Mouse (Mus musculus): ENCODE results near the gene Ppp3ca. TPM values are rescaled to one million over a fixed set of nuclear protein-coding genes. Genes with fewer than 3 reads are reported as not detected.

Gene Ppp3ca
- 145 and 148 TPM in 2 replicates for polyA plus RNA-seq (2015; fragmentation: Nextera tagmentation; extraction: Ambion mirVana)

GRCm38 (mm10) chr3:136670110-136670359 lies at the start of gene Ppp3ca:
TSS of gene Ppp3ca (plus strand) at chr3:136670124.
- H3K9me3 ChIP-seq = no peaks in the 10 kb centered on the region
- no peaks in the 10 kb centered on the region for H3K36me3 ChIP-seq (replicated peaks)
- peak within 1 kb of the TSS; percentile 53 for H3K4me2 ChIP-seq
- 0% methylated on average over 34 of the region's 43 CpGs for WGBS
- H3K4me3 ChIP-seq = peak within 1 kb of the TSS; percentile 75
- no peaks in the 10 kb centered on the region for H3K27me3 ChIP-seq (replicated peaks)
- peaks cover 26% of the 10 kb centered on the region for H3K4me1 ChIP-seq
- H3K9ac ChIP-seq = peak within 1 kb of the TSS; percentile 70
- peak; percentile 61; the same call in 1 of the 2 replicates for ATAC-seq (replicated peaks)
- H3K27ac ChIP-seq = peak within 1 kb of the TSS; percentile 97

DNA sequence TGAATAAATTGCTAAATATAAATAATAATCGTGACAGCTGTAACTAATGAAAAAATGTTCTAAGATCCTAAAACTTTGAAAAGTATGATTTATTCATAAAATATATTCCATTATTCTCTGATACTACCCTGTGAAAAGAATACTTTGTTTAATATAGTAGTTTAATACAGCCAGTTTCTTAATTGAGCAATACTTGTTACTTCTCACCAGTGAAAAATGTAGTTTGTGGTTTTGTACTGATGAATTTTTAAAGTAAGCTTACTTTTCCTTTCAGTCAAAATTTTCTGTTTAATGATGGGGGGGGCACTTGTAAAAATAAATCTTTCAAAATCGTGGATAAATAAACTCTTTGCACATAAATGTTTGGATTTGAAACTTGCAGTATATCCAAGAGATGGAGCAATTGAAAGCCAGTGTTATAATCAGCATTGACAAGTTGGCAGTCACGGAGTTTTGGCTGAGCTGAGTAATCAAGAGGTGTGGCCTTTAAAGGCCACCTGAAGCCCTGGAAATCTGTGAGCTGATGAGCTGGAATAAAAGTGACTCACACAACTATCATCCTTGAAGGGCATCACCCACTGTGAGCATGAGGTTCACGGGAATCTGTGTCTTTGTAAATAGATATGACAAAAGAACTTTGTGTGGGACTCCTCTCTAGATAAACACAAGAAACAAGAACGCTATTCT lies 29.2 kb upstream of the Ppp3ca start:
- Histone ChIP-seq H3K9ac (no peak overlapping the region), H3K4me2 (no peak overlapping the region), H3K9me3 (no peaks in the 10 kb centered on the region), H3K27me3 (replicated peaks) (no peaks in the 10 kb centered on the region), H3K4me1 (no peaks in the 10 kb centered on the region), H3K4me3 (no peak overlapping the region), H3K27ac (no peak overlapping the region), H3K36me3 (replicated peaks) (no peaks in the 10 kb centered on the region)
- ATAC-seq (replicated peaks) = no peak
- WGBS = 74% methylated on average over 5 of the region's 5 CpGs

DNA sequence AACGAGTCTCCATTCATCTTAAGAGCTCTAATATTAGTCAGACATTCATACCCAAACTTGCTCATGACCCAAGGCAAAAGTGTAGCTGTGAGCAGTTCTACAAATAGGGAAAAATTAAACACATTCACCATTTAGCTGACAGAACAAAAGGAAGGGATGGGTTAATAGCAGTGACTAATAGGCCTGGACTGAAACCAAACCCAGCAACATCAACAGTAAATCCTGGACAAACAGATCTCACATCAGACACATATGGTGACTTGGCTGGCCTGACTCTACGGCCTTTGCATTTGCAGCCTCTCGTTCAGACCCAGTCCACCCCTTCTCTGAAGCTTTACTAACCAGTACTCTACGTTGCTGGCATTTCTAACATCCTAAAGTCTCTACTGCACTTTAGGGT lies 19.0 kb upstream of the Ppp3ca start:
- 69% methylated on average over 4 of the region's 4 CpGs for WGBS
- ATAC-seq (replicated peaks) = no peak

DNA sequence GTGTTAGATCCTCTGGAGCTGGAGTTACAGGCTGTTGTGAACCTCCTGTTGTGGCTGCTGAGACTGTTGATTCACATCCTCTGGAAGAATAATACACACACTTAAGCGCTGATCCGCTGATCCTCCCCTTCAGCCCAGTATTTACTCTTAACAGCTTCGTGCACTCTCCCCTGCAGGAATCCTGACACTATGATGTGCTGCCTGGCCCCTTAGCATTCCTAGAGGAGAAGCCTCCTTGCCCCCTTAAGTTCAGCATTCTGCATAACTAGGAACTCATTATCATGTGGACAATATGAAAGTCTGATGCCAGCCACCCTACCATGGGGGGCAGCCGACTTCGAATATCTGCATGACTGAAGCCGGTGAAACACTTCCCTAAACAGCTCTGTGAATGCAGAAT lies 18.4 kb upstream of the Ppp3ca start:
- Histone ChIP-seq H3K4me2 (no peak overlapping the region), H3K4me3 (no peak overlapping the region), H3K27ac (no peak overlapping the region), H3K9ac (no peak overlapping the region), H3K36me3 (replicated peaks) (no peaks in the 10 kb centered on the region), H3K9me3 (no peaks in the 10 kb centered on the region), H3K4me1 (no peaks in the 10 kb centered on the region), H3K27me3 (replicated peaks) (no peaks in the 10 kb centered on the region)
- ATAC-seq (replicated peaks) = 0 out of 2 replicates have a peak, but pooled peaks have one; percentile 27
- 10% methylated on average over 6 of the region's 6 CpGs for WGBS

More for the DNA sequence above, 19.0 kb upstream of the Ppp3ca start:
- Histone ChIP-seq H3K9me3 (no peaks in the 10 kb centered on the region), H3K4me1 (no peaks in the 10 kb centered on the region), H3K9ac (no peak overlapping the region), H3K27me3 (replicated peaks) (no peaks in the 10 kb centered on the region), H3K4me2 (no peak overlapping the region), H3K27ac (no peak overlapping the region), H3K36me3 (replicated peaks) (no peaks in the 10 kb centered on the region), H3K4me3 (no peak overlapping the region)

DNA sequence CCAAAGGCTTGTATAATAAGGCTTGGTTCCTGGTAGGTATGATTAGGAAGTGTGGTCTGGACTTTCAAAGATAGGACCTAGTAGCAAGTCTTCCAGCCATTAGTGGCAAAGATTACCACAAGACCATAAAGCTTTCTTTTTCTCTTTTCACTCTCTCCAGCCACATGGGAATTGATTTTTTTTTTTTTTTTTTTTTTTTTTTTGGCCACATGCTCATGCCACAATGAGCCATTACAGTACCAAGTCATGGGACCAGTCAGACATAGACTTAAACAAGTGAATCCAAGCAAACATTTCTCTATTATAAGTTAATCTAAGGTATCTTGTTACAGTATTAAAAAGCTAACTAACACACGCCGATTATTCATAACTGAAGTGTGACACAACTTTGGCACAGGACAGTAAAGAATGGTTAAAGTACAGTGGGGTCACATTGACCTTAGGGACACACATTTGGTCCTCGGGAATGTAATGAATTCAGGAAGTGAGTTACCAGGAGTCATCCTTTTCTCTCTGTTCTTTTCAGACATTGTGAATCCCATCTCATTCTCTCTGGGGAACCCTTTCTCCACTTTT lies 13.4 kb upstream of the Ppp3ca start:
- no peaks in the 10 kb centered on the region for H3K27me3 ChIP-seq (replicated peaks)
- 94% methylated on average over 3 of the region's 3 CpGs for WGBS
- H3K27ac ChIP-seq = no peak overlapping the region
- H3K9me3 ChIP-seq = no peaks in the 10 kb centered on the region
- no peaks in the 10 kb centered on the region for H3K4me1 ChIP-seq
- no peak overlapping the region for H3K4me2 ChIP-seq
- H3K4me3 ChIP-seq = no peak overlapping the region
- H3K36me3 ChIP-seq (replicated peaks) = no peaks in the 10 kb centered on the region
- H3K9ac ChIP-seq = no peak overlapping the region
- no peak for ATAC-seq (replicated peaks)

- no peak overlapping the region for H3K4me2 ChIP-seq
- no peak overlapping the region for H3K4me3 ChIP-seq
- no peaks in the 10 kb centered on the region for H3K36me3 ChIP-seq (replicated peaks)
- WGBS = 88% methylated on average over 2 of the region's 2 CpGs
- 0 out of 2 replicates have a peak, but pooled peaks cover under 1% of the 10 kb centered on the region for H3K9me3 ChIP-seq
- H3K4me1 ChIP-seq = no peaks in the 10 kb centered on the region
- H3K27ac ChIP-seq = no peak overlapping the region
- no peak overlapping the region for H3K9ac ChIP-seq
- no peaks in the 10 kb centered on the region for H3K27me3 ChIP-seq (replicated peaks)
- ATAC-seq (replicated peaks) = no peak
These were observed 11.2 kb upstream of the Ppp3ca start for GRCm38 (mm10) chr3:136658681-136659080.

GRCm38 (mm10) chr3:136665119-136665518 lies 4.8 kb upstream of the Ppp3ca start:
- Histone ChIP-seq H3K36me3 (replicated peaks) (no peaks in the 10 kb centered on the region), H3K4me2 (no peak overlapping the region), H3K4me1 (peaks cover 4% of the 10 kb centered on the region; the same call in 1 of the 2 replicates), H3K9ac (no peak overlapping the region), H3K9me3 (0 out of 2 replicates have a peak, but pooled peaks cover 3% of the 10 kb centered on the region), H3K27ac (no peak overlapping the region), H3K27me3 (replicated peaks) (no peaks in the 10 kb centered on the region), H3K4me3 (no peak overlapping the region)
- no peak for ATAC-seq (replicated peaks)
- 84% methylated on average over 1 of the region's 1 CpGs for WGBS

DNA sequence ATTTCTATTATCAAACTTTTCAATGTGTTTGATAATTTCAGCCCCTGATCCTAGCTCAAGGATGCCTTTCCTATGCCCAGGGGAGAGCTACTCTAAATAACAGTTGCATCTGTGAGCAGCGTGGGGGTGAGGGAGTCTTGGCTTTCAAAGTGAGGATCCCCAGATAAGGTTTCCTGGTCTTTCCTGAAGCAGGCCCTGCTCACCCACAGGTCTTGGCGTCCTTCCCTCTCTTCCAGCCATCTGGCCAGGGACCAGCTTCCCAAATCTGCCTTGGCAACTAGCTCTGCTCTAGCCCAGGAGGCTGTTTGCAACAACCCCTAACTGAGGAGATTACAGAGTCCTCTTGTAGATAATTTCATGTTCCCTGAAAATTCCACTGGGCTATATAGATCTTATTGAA lies 1.9 kb upstream of the Ppp3ca start:
- H3K9me3 ChIP-seq = 0 out of 2 replicates have a peak, but pooled peaks cover 3% of the 10 kb centered on the region
- no peak for ATAC-seq (replicated peaks)
- 70% methylated on average over 2 of the region's 2 CpGs for WGBS
- H3K9ac ChIP-seq = no peak overlapping the region
- H3K4me3 ChIP-seq = no peak overlapping the region
- H3K36me3 ChIP-seq (replicated peaks) = no peaks in the 10 kb centered on the region
- no peaks in the 10 kb centered on the region for H3K27me3 ChIP-seq (replicated peaks)
- no peak overlapping the region for H3K27ac ChIP-seq
- peaks cover 15% of the 10 kb centered on the region for H3K4me1 ChIP-seq
- H3K4me2 ChIP-seq = no peak overlapping the region

GRCm38 (mm10) chr3:136669231-136670109 lies 454 bp upstream of the Ppp3ca start:
- H3K9ac ChIP-seq = peak overlapping the region; percentile 70
- no peaks in the 10 kb centered on the region for H3K27me3 ChIP-seq (replicated peaks)
- no peaks in the 10 kb centered on the region for H3K9me3 ChIP-seq
- peak; percentile 97 for ATAC-seq (replicated peaks)
- peak overlapping the region; percentile 97 for H3K27ac ChIP-seq
- H3K36me3 ChIP-seq (replicated peaks) = no peaks in the 10 kb centered on the region
- under 1% methylated on average over 50 of the region's 56 CpGs for WGBS
- H3K4me3 ChIP-seq = peak overlapping the region; percentile 75
- peak overlapping the region; percentile 53 for H3K4me2 ChIP-seq
- H3K4me1 ChIP-seq = peaks cover 26% of the 10 kb centered on the region

DNA sequence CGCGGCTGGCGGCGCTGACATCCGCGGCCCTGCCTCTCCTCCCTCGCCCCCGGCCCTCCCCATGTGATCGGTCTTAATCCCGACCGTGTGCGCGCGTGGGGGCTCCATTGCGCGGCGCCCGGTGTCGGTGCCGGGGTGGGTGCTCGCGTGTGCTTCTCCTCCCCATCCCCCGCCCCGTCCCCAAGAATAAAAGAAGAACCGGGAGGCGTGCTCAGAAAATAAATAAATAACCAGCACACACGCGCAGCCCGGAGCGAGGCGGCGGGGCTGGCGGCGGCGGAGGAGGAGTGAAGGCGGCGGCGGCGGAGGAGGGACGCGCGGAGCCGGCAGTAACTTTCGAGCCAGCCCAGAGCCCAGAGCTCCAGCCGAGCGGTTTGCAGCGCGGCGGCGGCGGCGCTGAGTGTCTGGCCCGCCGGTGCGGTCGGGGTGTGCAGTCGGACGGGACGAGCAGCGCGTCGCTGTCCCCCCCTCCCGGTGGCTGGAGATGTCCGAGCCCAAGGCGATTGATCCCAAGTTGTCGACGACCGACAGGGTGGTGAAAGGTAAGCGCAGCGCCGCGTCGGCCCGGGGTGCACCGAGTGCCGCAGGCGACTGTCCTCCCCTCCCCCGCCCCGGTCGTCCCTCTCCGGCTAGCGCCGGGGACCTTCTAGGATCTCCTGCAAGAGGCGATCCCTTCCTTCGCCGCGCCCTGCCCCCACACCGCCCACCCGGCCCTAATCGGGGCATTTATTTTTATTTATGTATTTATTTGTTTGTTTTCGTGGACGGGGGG lies 622 bp downstream of the Ppp3ca start:
- Histone ChIP-seq H3K9me3 (no peaks in the 10 kb centered on the region), H3K4me3 (peak overlapping the region; percentile 75), H3K4me2 (peak overlapping the region; percentile 53), H3K27ac (peak overlapping the region; percentile 97), H3K27me3 (replicated peaks) (no peaks in the 10 kb centered on the region), H3K9ac (peak overlapping the region; percentile 70), H3K36me3 (replicated peaks) (no peaks in the 10 kb centered on the region), H3K4me1 (peaks cover 26% of the 10 kb centered on the region)
- under 1% methylated on average over 90 of the region's 92 CpGs for WGBS
- peak; percentile 51 for ATAC-seq (replicated peaks)

- Histone ChIP-seq H3K4me2 (peak overlapping the region; percentile 53), H3K4me1 (peaks cover 32% of the 10 kb centered on the region), H3K27ac (peak overlapping the region; percentile 97), H3K36me3 (replicated peaks) (no peaks in the 10 kb centered on the region), H3K4me3 (peak overlapping the region; percentile 75), H3K27me3 (replicated peaks) (no peaks in the 10 kb centered on the region), H3K9ac (peak overlapping the region; percentile 70), H3K9me3 (no peaks in the 10 kb centered on the region)
- peak; percentile 46 for ATAC-seq (replicated peaks)
- 2% methylated on average over 46 of the region's 52 CpGs for WGBS
These were observed 1.4 kb downstream of the Ppp3ca start for GRCm38 (mm10) chr3:136671161-136671939.

All from midbrain, embryonic 15.5 days (tissue).